Mouse (Mus musculus) frontal cortex, adult 2 months (tissue): ENCODE measurements around the gene Mrpl23. TPM values are rescaled to one million over a fixed set of nuclear protein-coding genes. Genes with fewer than 3 reads are reported as not detected.

Experiments
- DNase-seq, 2 experiments: peaks; one replicate each; pipeline ENCODE4 v3.0.0; 2022; ENCODE audit warnings: low spot score in 1 of 2; ENCODE audit errors: extremely low spot score in 1 of 2
- polyA plus RNA-seq: library from polyadenylated mRNA; depleted of rRNA; stranded (reverse); fragments of >200 nt; gene quantifications from 2 replicates; pipeline ENCODE4 v1.2.3, GENCODE M21; 2012

Gene Mrpl23
- polyA plus RNA-seq, 1 experiment, result 81.9 TPM

- no peak for DNase-seq
Measured at GRCm38 (mm10) chr7:142571458-142572220, 39.2 kb downstream of the Mrpl23 start.

- no peak for DNase-seq
Measured at GRCm38 (mm10) chr7:142572343-142572742, 39.9 kb downstream of the Mrpl23 start.

DNA sequence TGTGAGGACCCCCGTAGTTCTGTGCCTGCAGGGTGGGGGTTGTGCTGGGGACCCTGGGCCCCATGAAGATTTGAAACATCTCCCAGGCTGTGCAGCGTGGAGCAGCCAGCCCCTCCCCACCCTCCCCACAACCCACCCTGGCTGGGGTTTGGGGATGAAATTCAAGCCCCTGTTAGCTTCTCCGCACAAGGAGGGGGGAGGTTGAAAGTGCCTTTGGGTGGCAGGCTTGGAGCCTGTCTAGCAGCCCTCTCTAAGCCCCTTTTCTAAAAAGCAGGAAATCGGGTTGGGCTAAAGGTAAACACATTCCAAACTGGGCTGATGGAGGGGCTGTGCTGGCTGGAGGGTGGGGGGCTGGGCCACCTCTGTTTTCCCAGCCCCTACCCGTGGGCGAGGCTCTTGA, 40.5 kb downstream of the Mrpl23 start:
- DNase-seq, result no peak

- no peak for DNase-seq
Measured at GRCm38 (mm10) chr7:142574155-142574660, 41.7 kb downstream of the Mrpl23 start.

DNA sequence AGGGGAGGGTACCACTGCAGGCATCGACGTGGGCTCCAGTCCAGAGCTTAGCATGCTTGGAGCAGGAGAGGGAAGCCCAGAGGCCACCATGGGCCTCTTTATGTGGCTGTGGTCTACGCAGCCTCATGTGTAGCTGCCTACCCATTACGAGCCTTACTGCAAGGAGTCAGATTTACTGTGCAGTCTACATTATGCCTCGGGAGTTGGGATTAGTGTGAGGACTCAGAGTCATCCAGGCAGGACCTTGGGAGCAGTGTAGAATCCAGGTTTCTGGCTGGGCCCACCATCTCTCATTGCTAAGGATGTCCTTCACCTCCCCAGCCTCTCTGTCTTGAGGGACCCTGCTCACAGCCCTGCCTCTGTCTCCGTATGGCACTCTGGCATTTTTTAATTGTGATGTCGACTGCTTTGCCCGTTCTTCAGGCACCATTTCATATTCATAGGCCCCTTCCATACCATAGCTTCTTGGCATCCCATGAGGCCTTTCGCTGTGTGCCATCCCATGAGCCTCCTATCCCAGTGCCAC, 42.4 kb downstream of the Mrpl23 start:
- DNase-seq, result no peak

- no peak for DNase-seq
Measured at GRCm38 (mm10) chr7:142575491-142575890, 43.0 kb downstream of the Mrpl23 start.

DNA sequence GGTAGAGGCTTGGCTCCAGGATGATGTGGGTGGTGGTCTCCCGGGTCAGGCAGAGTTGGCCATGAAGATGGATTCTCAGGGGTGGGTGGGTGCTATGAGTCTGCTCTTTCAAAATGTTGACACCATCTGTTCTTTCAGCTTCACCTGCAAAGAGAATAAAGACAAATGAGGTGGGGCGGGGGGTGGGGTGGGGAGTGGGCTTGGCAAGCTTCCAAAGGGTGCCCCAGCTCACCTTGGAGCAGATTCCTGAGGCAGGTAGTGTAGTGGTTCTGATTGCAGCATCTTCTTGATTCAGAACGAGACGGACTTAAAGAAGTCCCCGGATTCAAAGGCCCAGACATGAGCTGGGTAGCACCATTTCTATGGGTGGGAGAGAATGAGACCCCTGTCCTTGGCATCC, 43.5 kb downstream of the Mrpl23 start:
- no peak for DNase-seq

- no peak for DNase-seq
Measured at GRCm38 (mm10) chr7:142576472-142577326, 44.2 kb downstream of the Mrpl23 start.

- DNase-seq, result no peak
Measured at GRCm38 (mm10) chr7:142577806-142578423, 45.4 kb downstream of the Mrpl23 start.

- DNase-seq, result no peak
Measured at GRCm38 (mm10) chr7:142579069-142579468, 46.6 kb downstream of the Mrpl23 start.

- DNase-seq, result peak in 1 of 2 experiments; percentile 64
Measured at GRCm38 (mm10) chr7:142580121-142580879, 47.8 kb downstream of the Mrpl23 start.

GRCm38 (mm10) chr7:142581186-142581585, 48.7 kb downstream of the Mrpl23 start:
- DNase-seq, result no peak

GRCm38 (mm10) chr7:142581656-142582228, 49.3 kb downstream of the Mrpl23 start:
- peak in 1 of 2 experiments; percentile 46 for DNase-seq

GRCm38 (mm10) chr7:142584882-142585281, 52.4 kb downstream of the Mrpl23 start:
- peak in 1 of 2 experiments; percentile 43 for DNase-seq

DNA sequence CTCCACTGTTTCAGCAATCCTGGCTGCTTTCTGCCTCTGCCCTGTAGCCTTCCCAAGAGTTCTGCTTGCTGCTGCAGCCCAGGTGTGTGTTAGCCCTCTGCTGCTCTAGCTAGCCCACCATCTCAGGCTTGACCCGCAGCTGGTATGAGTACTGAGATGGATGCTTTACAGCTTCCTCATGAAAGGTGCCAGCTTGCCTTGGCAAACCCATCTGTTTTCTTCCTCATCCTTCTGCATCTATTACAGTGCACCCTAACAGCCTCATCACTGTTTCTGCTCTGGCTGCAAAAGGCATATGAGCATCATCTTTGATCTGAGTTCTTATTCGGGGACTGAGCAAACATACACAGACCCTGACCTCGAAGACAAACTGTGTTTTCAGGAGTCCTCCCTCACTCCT, 53.4 kb downstream of the Mrpl23 start:
- DNase-seq, result peak in 1 of 2 experiments; percentile 42

GRCm38 (mm10) chr7:142588282-142588941, 55.9 kb downstream of the Mrpl23 start:
- DNase-seq, result peak in 1 of 2 experiments; percentile 60
